Mouse (Mus musculus): ENCODE measurements around the gene Fam104a. TPM values are rescaled to one million over a fixed set of nuclear protein-coding genes. Genes with fewer than 3 reads are reported as not detected.

Gene Fam104a
- polyA plus RNA-seq, 1 experiment, result 40.1 TPM

DNA sequence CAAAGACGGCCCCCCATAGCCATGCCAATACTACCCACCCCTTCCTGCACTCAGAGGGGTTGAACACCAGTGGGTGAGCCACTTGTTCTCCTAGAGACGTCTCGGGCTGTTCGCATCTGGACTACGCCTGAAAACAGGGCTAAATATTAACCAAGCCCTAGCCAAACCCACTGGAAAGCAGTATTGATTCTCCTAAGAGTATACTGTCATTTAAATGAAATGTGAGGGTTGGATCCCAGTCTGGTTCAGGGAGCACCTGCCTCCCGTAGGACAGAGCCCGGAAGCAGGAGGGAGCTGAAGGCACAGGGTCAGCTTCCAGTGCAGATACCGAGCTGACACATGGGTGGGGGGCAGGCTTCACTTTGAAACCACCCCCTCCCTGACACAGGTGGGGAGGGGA lies 52.1 kb downstream of the Fam104a start:
- no peak overlapping the region for H3ac ChIP-seq (ENCODE audit: control insufficient read depth, insufficient read length, low read depth)
- no peaks in the 10 kb centered on the region for H3K79me2 ChIP-seq (ENCODE audit: control insufficient read depth, insufficient read depth)
- no peak overlapping the region for H3K4me3 ChIP-seq (ENCODE audit: insufficient read depth, poor library complexity, severe bottlenecking)

GRCm38 (mm10) chr11:113631302-113631701 lies 52.7 kb downstream of the Fam104a start:
- no peaks in the 10 kb centered on the region for H3K79me3 ChIP-seq (ENCODE audit: low read depth)
- TF ChIP-seq MYOD1 (IDR thresholded peaks at IDR 0.05; ENCODE audit: control insufficient read depth, insufficient read length, low read depth), result no peak
- TF ChIP-seq USF1 (IDR thresholded peaks at IDR 0.05; ENCODE audit: low read depth), result no peak
- TF ChIP-seq MAX (IDR thresholded peaks at IDR 0.05), result no peak
- TF ChIP-seq FOSL1 (IDR thresholded peaks at IDR 0.05; ENCODE audit: insufficient read depth, low read length, poor library complexity, severe bottlenecking), result no peak
- no peak for TF ChIP-seq CTCF (IDR thresholded peaks at IDR 0.05; ENCODE audit: control insufficient read depth, insufficient read depth, insufficient read length)
- no peak for TF ChIP-seq CEBPB (IDR thresholded peaks at IDR 0.05; ENCODE audit: low read depth)
- no peak for TF ChIP-seq MYOG (IDR thresholded peaks at IDR 0.05; ENCODE audit: control insufficient read depth, extremely low read depth, insufficient read length)
- no peak overlapping the region for H3ac ChIP-seq (ENCODE audit: control insufficient read depth, insufficient read length, low read depth)
- H3K27me3 ChIP-seq (ENCODE audit: control insufficient read depth, insufficient read depth, insufficient read length), result no peaks in the 10 kb centered on the region
- no peaks in the 10 kb centered on the region for H3K79me2 ChIP-seq (ENCODE audit: control insufficient read depth, insufficient read depth)
- no peaks in the 10 kb centered on the region for H3K36me3 ChIP-seq (ENCODE audit: control insufficient read depth, insufficient read depth)
- H3K4me3 ChIP-seq (ENCODE audit: insufficient read depth, poor library complexity, severe bottlenecking), result no peak overlapping the region

More for the DNA sequence above, 52.1 kb downstream of the Fam104a start:
- no peak for TF ChIP-seq CTCF (IDR thresholded peaks at IDR 0.05; ENCODE audit: control insufficient read depth, insufficient read depth, insufficient read length)
- TF ChIP-seq MYOD1 (IDR thresholded peaks at IDR 0.05; ENCODE audit: control insufficient read depth, insufficient read length, low read depth), result no peak
- no peak for TF ChIP-seq MYOG (IDR thresholded peaks at IDR 0.05; ENCODE audit: control insufficient read depth, extremely low read depth, insufficient read length)
- TF ChIP-seq MAX (IDR thresholded peaks at IDR 0.05), result no peak
- no peak for TF ChIP-seq FOSL1 (IDR thresholded peaks at IDR 0.05; ENCODE audit: insufficient read depth, low read length, poor library complexity, severe bottlenecking)
- TF ChIP-seq CEBPB (IDR thresholded peaks at IDR 0.05; ENCODE audit: low read depth), result no peak
- TF ChIP-seq USF1 (IDR thresholded peaks at IDR 0.05; ENCODE audit: low read depth), result no peak
- H3K27me3 ChIP-seq (ENCODE audit: control insufficient read depth, insufficient read depth, insufficient read length), result no peaks in the 10 kb centered on the region
- H3K36me3 ChIP-seq (ENCODE audit: control insufficient read depth, insufficient read depth), result no peaks in the 10 kb centered on the region
- H3K79me3 ChIP-seq (ENCODE audit: low read depth), result no peaks in the 10 kb centered on the region

GRCm38 (mm10) chr11:113630642-113631041 lies 53.3 kb downstream of the Fam104a start:
- Histone ChIP-seq H3K79me2 (ENCODE audit: control insufficient read depth, insufficient read depth) (no peaks in the 10 kb centered on the region), H3K27me3 (ENCODE audit: control insufficient read depth, insufficient read depth, insufficient read length) (no peaks in the 10 kb centered on the region), H3K4me3 (ENCODE audit: insufficient read depth, poor library complexity, severe bottlenecking) (no peak overlapping the region), H3K79me3 (ENCODE audit: low read depth) (no peaks in the 10 kb centered on the region), H3K36me3 (ENCODE audit: control insufficient read depth, insufficient read depth) (no peaks in the 10 kb centered on the region), H3ac (ENCODE audit: control insufficient read depth, insufficient read length, low read depth) (no peak overlapping the region)
- TF ChIP-seq USF1 (IDR thresholded peaks at IDR 0.05; ENCODE audit: low read depth), result no peak
- no peak for TF ChIP-seq MAX (IDR thresholded peaks at IDR 0.05)
- TF ChIP-seq MYOD1 (IDR thresholded peaks at IDR 0.05; ENCODE audit: control insufficient read depth, insufficient read length, low read depth), result no peak
- TF ChIP-seq MYOG (IDR thresholded peaks at IDR 0.05; ENCODE audit: control insufficient read depth, extremely low read depth, insufficient read length), result no peak
- TF ChIP-seq CEBPB (IDR thresholded peaks at IDR 0.05; ENCODE audit: low read depth), result no peak
- no peak for TF ChIP-seq FOSL1 (IDR thresholded peaks at IDR 0.05; ENCODE audit: insufficient read depth, low read length, poor library complexity, severe bottlenecking)
- TF ChIP-seq CTCF (IDR thresholded peaks at IDR 0.05; ENCODE audit: control insufficient read depth, insufficient read depth, insufficient read length), result no peak

- no peaks in the 10 kb centered on the region for H3K79me2 ChIP-seq (ENCODE audit: control insufficient read depth, insufficient read depth)
- no peaks in the 10 kb centered on the region for H3K79me3 ChIP-seq (ENCODE audit: low read depth)
- H3K36me3 ChIP-seq (ENCODE audit: control insufficient read depth, insufficient read depth), result no peaks in the 10 kb centered on the region
- TF ChIP-seq CTCF (IDR thresholded peaks at IDR 0.05; ENCODE audit: control insufficient read depth, insufficient read depth, insufficient read length) (no peak), MAX (IDR thresholded peaks at IDR 0.05) (no peak), FOSL1 (IDR thresholded peaks at IDR 0.05; ENCODE audit: insufficient read depth, low read length, poor library complexity, severe bottlenecking) (no peak), USF1 (IDR thresholded peaks at IDR 0.05; ENCODE audit: low read depth) (no peak), CEBPB (IDR thresholded peaks at IDR 0.05; ENCODE audit: low read depth) (no peak), MYOD1 (IDR thresholded peaks at IDR 0.05; ENCODE audit: control insufficient read depth, insufficient read length, low read depth) (no peak), MYOG (IDR thresholded peaks at IDR 0.05; ENCODE audit: control insufficient read depth, extremely low read depth, insufficient read length) (no peak)
- no peaks in the 10 kb centered on the region for H3K27me3 ChIP-seq (ENCODE audit: control insufficient read depth, insufficient read depth, insufficient read length)
- H3ac ChIP-seq (ENCODE audit: control insufficient read depth, insufficient read length, low read depth), result no peak overlapping the region
- no peak overlapping the region for H3K4me3 ChIP-seq (ENCODE audit: insufficient read depth, poor library complexity, severe bottlenecking)
Measured at GRCm38 (mm10) chr11:113627785-113628184, 56.2 kb downstream of the Fam104a start.

DNA sequence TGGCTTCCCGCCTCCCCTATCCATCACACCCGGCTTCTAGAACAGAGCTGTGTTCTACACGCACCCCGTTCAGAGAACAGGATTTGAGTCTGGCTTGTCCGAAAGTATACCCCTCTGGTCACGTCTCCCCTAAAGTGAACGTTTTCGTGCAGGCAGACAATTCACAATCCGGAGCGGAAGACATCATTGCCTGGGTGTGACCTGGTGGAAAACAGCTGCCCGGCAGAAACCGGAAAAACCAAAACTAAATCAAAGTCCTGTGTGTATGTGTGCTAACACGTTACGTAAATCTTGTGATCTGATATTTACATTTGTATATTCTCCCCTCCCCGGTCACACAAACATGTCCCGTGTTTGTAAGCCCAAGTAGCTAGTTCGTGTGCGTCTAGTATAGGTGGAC lies 58.5 kb downstream of the Fam104a start:
- H3K27me3 ChIP-seq (ENCODE audit: control insufficient read depth, insufficient read depth, insufficient read length), result no peaks in the 10 kb centered on the region
- TF ChIP-seq MYOG (IDR thresholded peaks at IDR 0.05; ENCODE audit: control insufficient read depth, extremely low read depth, insufficient read length) (no peak), FOSL1 (IDR thresholded peaks at IDR 0.05; ENCODE audit: insufficient read depth, low read length, poor library complexity, severe bottlenecking) (no peak), MYOD1 (IDR thresholded peaks at IDR 0.05; ENCODE audit: control insufficient read depth, insufficient read length, low read depth) (no peak), CTCF (IDR thresholded peaks at IDR 0.05; ENCODE audit: control insufficient read depth, insufficient read depth, insufficient read length) (no peak), CEBPB (IDR thresholded peaks at IDR 0.05; ENCODE audit: low read depth) (no peak), USF1 (IDR thresholded peaks at IDR 0.05; ENCODE audit: low read depth) (no peak)
- no peaks in the 10 kb centered on the region for H3K36me3 ChIP-seq (ENCODE audit: control insufficient read depth, insufficient read depth)
- no peaks in the 10 kb centered on the region for H3K79me3 ChIP-seq (ENCODE audit: low read depth)
- no peak overlapping the region for H3K4me3 ChIP-seq (ENCODE audit: insufficient read depth, poor library complexity, severe bottlenecking)
- H3K79me2 ChIP-seq (ENCODE audit: control insufficient read depth, insufficient read depth), result no peaks in the 10 kb centered on the region
- H3ac ChIP-seq (ENCODE audit: control insufficient read depth, insufficient read length, low read depth), result no peak overlapping the region

GRCm38 (mm10) chr11:113622028-113622427 lies 61.9 kb downstream of the Fam104a start:
- no peak overlapping the region for H3K4me3 ChIP-seq (ENCODE audit: insufficient read depth, poor library complexity, severe bottlenecking)
- TF ChIP-seq USF1 (IDR thresholded peaks at IDR 0.05; ENCODE audit: low read depth), result no peak
- TF ChIP-seq CEBPB (IDR thresholded peaks at IDR 0.05; ENCODE audit: low read depth), result no peak
- no peak for TF ChIP-seq CTCF (IDR thresholded peaks at IDR 0.05; ENCODE audit: control insufficient read depth, insufficient read depth, insufficient read length)
- TF ChIP-seq MYOG (IDR thresholded peaks at IDR 0.05; ENCODE audit: control insufficient read depth, extremely low read depth, insufficient read length), result no peak
- TF ChIP-seq FOSL1 (IDR thresholded peaks at IDR 0.05; ENCODE audit: insufficient read depth, low read length, poor library complexity, severe bottlenecking), result no peak
- no peak for TF ChIP-seq MYOD1 (IDR thresholded peaks at IDR 0.05; ENCODE audit: control insufficient read depth, insufficient read length, low read depth)
- TF ChIP-seq MAX (IDR thresholded peaks at IDR 0.05), result no peak
- no peak overlapping the region for H3ac ChIP-seq (ENCODE audit: control insufficient read depth, insufficient read length, low read depth)
- peaks cover 6% of the 10 kb centered on the region for H3K27me3 ChIP-seq (ENCODE audit: control insufficient read depth, insufficient read depth, insufficient read length)
- H3K36me3 ChIP-seq (ENCODE audit: control insufficient read depth, insufficient read depth), result no peaks in the 10 kb centered on the region
- no peaks in the 10 kb centered on the region for H3K79me2 ChIP-seq (ENCODE audit: control insufficient read depth, insufficient read depth)
- no peaks in the 10 kb centered on the region for H3K79me3 ChIP-seq (ENCODE audit: low read depth)
